Mouse (Mus musculus) bone marrow, adult 2 months (tissue): Measurements from ENCODE around the gene Fam210b. TPM values are rescaled to one million over a fixed set of nuclear protein-coding genes. Genes with fewer than 3 reads are reported as not detected.

Source experiments
- H3K27ac ChIP-seq: fragments of 200-500 bp; 2 replicates; pipeline ENCODE4 v1.5.1; 2012; ENCODE audit warnings: low read depth, mild to moderate bottlenecking, control low read depth, inconsistent platforms, low read length; ENCODE audit not compliant: control insufficient read depth, poor library complexity, insufficient read depth
- H3K4me1 ChIP-seq: fragments of 200-500 bp; 2 replicates; pipeline ENCODE4 v1.6.1; 2011; ENCODE audit warnings: low read length; ENCODE audit not compliant: control insufficient read depth, insufficient read depth
- H3K4me3 ChIP-seq: fragments of 200-500 bp; replicated peaks from 2 replicates; pipeline ENCODE3; 2011; ENCODE audit warnings: mild to moderate bottlenecking, low read depth, low read length, control low read depth; ENCODE audit not compliant: control insufficient read depth
- CTCF ChIP-seq: fragments of 200-500 bp; IDR thresholded peaks from 2 replicates; pipeline ENCODE4 v1.5.1; 2011; ENCODE audit warnings: low read length, control low read depth; ENCODE audit not compliant: control insufficient read depth, insufficient read depth
- POLR2A ChIP-seq: fragments of 200-500 bp; IDR thresholded peaks from 2 replicates; pipeline ENCODE4 v1.6.1; 2011; ENCODE audit warnings: low read depth, mild to moderate bottlenecking, control low read depth, low read length, borderline replicate concordance; ENCODE audit not compliant: control insufficient read depth
- WGBS: fragments of 180-500 bp; shearing (Covaris S2); methylation state at CpG from one replicate; pipeline ENCODE4 v1.1.7; 2018; 5-methylcytosine and 5-hydroxymethylcytosine counted together
- polyA plus RNA-seq: library from polyadenylated mRNA; stranded (reverse); fragments of >200 nt; gene quantifications from 2 replicates; pipeline ENCODE4 v1.2.4, GENCODE M21; 2011; ENCODE audit warnings: low replicate concordance; ENCODE audit not compliant: missing spikeins, insufficient read depth, insufficient read length

Fam210b gene
- polyA plus RNA-seq, 1 experiment = 31.2 TPM

GRCm38 (mm10) chr2:172363176-172363575, 17.8 kb downstream of the Fam210b start:
- no peak for TF ChIP-seq POLR2A
- TF ChIP-seq CTCF = no peak
- no peak overlapping the region for H3K4me3 ChIP-seq
- H3K27ac ChIP-seq = no peak overlapping the region
- WGBS = 91% methylated on average over 7 of the region's 7 CpGs
- H3K4me1 ChIP-seq = no peaks in the 10 kb centered on the region

- WGBS = under 1% methylated on average over 66 of the region's 66 CpGs
- Histone ChIP-seq H3K27ac (peak within 1 kb of the TSS; percentile 85), H3K4me3 (peak within 1 kb of the TSS; percentile 92), H3K4me1 (no peaks in the 10 kb centered on the region; the same call in 1 of the 2 replicates)
- peak; percentile 64; the same call in 1 of the 2 replicates for TF ChIP-seq POLR2A
- peak; percentile 37; the same call in 1 of the 2 replicates for TF ChIP-seq CTCF
Observed at GRCm38 (mm10) chr2:172370411-172371223, 25.3 kb downstream of the Fam210b start, which contains the start of the genes Aurka and Cstf1. TSS of gene Aurka (minus strand) at chr2:172370535. TSS of gene Cstf1 (plus strand) at chr2:172370681.

DNA sequence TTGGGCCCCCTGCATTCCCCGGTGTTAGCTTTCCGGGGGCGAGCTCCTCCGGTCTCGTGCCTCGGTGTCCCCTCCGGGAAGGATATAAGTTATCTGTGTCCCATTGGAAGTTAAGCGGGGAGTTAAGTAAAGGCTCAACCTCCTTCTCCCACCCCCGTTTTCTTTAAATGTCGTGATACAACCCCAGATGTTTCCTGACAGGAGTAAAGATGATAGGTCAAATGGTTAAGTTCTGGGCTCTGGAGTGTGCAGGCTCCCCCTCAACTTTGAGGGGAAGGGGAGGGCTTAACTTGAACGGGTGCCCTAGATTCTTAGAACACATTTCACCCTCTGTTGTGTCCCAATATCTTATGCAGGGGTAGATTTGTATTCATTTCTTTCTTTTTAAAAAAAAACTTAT, 25.9 kb downstream of the Fam210b start:
- H3K4me3 ChIP-seq = peak overlapping the region; percentile 92
- WGBS = under 1% methylated on average over 11 of the region's 11 CpGs
- TF ChIP-seq POLR2A (no peak), CTCF (no peak)
- peak overlapping the region; percentile 27; the same call in 1 of the 2 replicates for H3K27ac ChIP-seq
- H3K4me1 ChIP-seq = no peaks in the 10 kb centered on the region; the same call in 1 of the 2 replicates

GRCm38 (mm10) chr2:172376551-172376950, 31.2 kb downstream of the Fam210b start:
- H3K4me1 ChIP-seq = peaks cover 5% of the 10 kb centered on the region; the same call in 1 of the 2 replicates
- no peak overlapping the region for H3K4me3 ChIP-seq
- 85% methylated on average over 4 of the region's 4 CpGs for WGBS
- TF ChIP-seq CTCF (no peak), POLR2A (no peak)
- no peak overlapping the region for H3K27ac ChIP-seq

DNA sequence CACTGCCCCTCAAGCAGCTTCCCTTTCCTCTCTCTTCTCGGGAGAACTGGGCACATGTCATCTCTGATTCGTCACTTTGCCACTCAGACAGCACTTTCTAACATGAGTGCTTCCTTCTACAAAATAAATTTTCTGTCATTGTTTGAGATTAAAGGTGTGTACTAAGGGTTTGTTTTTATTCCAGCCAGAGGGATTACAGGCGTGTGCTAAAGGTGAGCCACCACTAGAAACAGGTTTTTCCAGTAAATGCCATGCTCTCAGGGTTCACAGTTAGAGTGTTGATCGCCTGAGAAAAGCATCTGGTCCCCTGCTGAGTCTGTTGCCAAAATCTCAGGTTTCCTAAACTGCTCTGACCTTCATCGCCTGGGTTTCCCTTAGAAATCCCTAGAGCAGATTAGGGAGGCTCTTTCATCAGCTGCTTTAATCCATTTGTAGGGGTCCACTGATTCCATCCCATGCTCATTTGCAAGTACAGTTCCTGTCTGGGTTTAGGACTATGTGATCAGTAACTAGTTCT, 31.7 kb downstream of the Fam210b start:
- peaks cover 5% of the 10 kb centered on the region; the same call in 1 of the 2 replicates for H3K4me1 ChIP-seq
- no peak overlapping the region for H3K27ac ChIP-seq
- no peak for TF ChIP-seq CTCF
- TF ChIP-seq POLR2A = no peak
- H3K4me3 ChIP-seq = no peak overlapping the region
- WGBS = 69% methylated on average over 5 of the region's 5 CpGs

DNA sequence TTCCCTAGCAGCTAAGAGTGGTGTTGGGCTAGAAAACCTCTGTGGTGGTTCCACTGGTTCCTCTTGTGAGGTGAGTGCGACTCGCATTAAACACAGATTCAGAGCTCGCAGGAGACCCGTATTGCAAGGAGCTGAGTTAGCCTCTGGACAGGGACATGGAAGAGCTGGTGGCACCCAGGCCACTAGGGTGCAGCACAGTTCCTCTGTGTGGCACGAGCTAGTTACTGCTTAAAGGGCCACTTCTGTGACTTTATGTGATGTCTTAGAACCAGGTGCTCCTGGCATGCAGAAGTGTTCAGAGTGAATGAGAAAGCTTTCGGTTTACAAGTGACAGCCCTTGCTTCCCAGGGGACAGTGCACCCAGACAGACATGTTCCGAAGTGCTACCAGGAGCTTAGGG, 33.0 kb downstream of the Fam210b start:
- Histone ChIP-seq H3K27ac (no peak overlapping the region), H3K4me1 (peaks cover 6% of the 10 kb centered on the region; the same call in 1 of the 2 replicates), H3K4me3 (no peak overlapping the region)
- TF ChIP-seq POLR2A = no peak
- TF ChIP-seq CTCF = peak; percentile 95
- WGBS = 39% methylated on average over 7 of the region's 7 CpGs

DNA sequence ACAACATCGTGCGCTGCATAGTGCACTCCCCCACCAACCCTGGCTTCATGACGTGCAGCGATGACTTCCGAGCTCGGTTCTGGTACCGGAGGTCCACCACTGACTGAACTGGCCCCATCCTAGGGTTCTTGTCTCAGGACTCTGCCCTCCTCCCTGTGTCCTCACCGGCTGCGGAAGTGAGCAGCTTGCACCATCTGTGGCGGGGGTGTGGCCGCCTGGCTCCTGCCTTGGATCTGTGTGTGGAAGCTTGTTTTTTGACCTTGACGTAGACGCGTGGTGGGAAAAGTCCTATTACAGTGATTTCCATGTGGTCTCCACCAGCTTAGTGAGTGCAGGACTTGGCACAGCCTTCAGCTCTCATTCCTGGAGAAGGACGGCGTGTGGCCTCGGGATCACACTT, 35.1 kb downstream of the Fam210b start:
- H3K27ac ChIP-seq = peak overlapping the region; percentile 6; the same call in 1 of the 2 replicates

DNA sequence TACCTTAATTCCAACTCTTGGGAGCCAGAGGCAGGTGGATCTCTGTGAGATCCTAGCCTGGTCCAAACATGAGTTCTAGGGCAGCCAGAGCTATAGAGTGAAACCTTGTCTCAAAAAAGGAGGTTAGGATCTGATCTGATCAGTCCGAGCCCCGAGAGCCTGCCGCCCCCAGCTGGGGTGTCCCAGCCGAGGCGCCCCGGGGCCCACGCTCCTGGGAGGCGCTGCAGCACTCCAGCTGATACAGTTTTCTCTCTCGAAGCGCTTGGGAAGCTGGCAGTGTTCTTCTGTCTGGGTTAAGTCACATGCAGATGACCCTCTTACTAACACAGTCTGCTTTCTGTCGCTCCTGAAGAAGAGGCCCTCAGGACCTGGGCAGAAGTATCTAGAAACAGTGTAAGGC, 36.0 kb downstream of the Fam210b start:
- Histone ChIP-seq H3K4me1 (peaks cover 10% of the 10 kb centered on the region), H3K4me3 (no peak overlapping the region), H3K27ac (peak overlapping the region; percentile 3)
- TF ChIP-seq POLR2A = no peak
- no peak for TF ChIP-seq CTCF
- 80% methylated on average over 11 of the region's 11 CpGs for WGBS

More for the DNA sequence above, 35.1 kb downstream of the Fam210b start:
- TF ChIP-seq CTCF (no peak), POLR2A (no peak)
- WGBS = 77% methylated on average over 17 of the region's 17 CpGs
- peaks cover 10% of the 10 kb centered on the region for H3K4me1 ChIP-seq
- no peak overlapping the region for H3K4me3 ChIP-seq
